Mouse (Mus musculus) frontal cortex, postnatal 14 days (tissue): Measurements from ENCODE around the gene S1pr4.

Source experiments
- DNase-seq, 2 experiments: peaks; one replicate each; pipeline ENCODE4 v3.0.0; 2022; ENCODE audit warnings: low spot score in 2 of 2

Gene S1pr4

DNA sequence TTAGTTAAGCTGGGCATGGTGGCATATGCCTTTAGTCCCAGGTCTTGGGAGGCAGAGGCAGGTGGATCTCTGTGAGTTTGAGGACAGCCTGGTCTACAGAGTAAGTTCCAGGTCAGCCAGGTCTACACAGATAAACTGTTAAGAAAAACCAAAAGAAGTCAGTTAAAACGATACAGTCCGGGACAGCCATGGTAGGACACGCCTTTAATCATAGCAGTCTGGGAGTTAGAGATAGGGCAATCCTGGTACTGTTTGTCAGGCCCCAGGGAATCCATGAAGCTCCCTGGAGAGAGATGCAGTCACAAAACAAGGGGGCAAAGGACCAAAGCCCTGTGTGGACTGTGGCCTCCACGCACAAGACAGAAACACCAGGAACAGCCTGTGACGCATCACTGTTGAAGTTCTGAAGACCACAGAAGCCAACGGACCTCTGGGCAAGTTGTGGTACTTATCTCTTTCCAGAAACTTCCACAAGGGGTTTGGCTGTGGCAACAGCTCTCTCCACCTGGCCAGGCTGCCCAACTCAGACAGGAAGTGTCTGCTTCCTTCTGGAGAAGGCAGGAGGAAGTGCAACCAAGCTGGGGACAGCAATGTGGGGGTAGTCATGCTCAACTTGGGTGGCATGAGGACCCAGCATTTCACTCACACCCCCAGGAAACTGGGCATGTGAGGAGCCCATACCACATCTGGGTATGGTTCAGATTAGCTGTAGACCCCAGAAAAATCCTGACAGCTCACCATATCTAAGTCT lies 19.5 kb upstream of the S1pr4 start:
- DNase-seq, result no peak

DNA sequence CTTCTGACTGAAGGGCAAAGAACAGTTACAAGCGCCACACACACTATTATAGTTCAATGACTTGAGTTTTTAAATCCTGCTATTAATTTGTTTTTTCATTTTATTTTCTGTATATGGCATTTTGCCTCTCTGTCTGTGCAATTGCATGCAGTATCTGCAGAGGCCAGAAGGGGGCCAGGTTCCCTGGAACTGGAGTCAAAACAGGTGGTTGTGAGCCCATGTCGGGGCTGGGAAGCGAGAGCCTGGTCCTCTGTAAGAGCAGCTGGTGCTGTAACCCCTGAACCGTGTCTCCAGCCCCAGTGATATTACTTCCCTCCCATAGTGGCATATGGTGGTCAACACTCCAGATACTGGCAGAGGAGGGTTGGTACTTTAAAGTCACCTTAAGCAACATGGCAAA lies 18.6 kb upstream of the S1pr4 start:
- peak in 1 of 2 experiments; percentile 55 for DNase-seq

DNA sequence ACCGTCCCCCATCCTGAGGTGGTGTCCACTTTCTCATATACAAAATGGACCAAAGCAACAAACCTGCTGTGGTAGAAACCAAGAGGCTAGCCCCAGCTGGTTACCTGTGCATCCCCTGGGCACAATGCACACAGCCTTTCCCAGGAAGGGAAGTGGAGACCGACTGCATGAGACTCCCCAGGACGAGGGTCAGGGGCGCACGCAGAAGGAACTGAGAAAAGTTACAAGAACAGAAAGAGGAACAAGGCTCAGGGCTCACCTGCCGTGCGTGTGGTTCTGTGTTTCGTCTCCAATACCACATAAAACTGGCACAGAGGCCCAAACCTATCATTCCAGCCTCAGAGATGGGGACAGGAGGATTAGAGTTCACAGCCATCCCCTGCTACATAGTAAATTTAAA lies 17.3 kb upstream of the S1pr4 start:
- DNase-seq, result no peak

DNA sequence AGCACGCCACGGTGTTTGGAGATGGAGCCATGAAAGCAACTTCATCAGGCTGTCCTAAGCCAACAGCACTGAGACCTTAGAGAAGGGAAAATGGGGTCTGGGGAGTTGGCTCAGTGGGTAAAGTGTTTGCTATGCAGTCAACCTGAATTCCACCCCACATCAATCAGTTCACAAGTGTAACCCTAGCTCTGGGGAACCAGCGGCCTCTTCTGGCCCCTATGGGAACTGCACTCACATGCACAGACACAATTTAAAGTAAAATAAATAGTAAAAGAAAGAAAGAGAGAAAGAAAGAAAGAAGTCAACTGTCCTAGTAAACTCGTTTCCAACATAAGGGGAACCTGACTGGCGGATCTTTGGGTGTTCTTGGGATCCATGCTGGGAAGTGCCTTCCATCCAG lies 13.9 kb upstream of the S1pr4 start:
- DNase-seq, result no peak

DNA sequence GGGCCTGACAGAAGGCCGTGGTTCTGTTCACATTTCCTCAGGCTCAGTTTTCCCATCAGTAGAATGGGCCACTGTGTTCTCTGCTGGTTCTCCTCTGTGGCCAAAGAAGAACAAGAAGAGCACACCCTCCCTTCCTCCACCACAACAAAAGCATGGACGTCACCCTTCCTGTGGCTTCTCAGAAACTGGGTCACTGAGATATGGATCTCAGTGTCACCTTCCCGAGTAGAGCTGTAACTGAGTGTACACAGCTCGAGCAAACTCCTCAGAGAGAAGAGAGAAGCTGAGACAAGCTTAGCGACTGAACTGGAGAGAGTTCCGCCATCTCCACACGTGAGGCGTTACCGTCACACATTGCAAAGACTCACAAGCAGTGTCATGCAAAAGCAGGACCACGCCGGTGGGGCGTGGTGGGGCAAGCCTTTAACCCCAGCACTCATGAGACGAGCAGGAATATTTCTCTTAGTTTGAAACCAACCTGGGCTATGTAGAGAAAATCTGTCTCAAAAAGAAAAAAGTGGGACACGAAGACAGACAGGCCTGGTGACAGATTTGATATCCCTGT lies 10.4 kb upstream of the S1pr4 start:
- DNase-seq, result no peak

DNA sequence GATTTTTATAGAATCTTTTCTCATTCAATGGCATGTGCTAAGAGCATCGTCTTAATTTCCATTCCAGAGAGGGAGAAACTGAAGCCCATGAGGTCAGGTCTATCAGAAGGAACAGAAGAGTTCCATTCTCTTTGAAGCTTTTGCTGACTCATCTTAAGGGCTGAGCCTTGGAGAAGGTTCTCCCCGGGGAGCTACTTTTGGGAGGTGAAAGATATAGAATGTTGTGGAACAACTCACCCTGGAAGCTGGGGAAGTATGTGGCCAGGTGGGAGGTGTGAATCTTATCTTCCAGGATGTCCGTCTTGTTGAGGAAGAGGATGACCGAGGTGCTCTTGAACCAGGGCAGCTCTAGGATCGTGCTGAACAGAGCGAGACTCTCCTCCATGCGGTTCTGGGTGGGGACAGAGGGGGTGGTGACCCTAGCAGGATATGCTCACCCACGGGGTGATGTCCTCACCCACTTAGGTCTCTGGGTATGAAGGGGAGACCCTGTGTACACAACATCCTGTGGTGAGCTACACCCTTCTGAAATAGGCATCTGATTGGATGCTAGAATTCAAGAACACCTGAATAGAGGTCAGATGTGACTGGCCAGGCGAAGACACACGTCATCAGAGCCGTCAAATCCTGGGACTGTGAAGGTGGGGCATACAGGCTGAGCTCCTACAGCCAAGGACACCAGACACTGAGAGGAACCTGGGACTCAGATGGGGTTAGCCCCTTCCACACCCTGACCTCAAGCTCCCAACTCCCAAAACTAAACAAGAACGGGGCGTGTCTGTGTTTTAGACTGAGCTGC lies 8.0 kb upstream of the S1pr4 start:
- DNase-seq, result no peak

DNA sequence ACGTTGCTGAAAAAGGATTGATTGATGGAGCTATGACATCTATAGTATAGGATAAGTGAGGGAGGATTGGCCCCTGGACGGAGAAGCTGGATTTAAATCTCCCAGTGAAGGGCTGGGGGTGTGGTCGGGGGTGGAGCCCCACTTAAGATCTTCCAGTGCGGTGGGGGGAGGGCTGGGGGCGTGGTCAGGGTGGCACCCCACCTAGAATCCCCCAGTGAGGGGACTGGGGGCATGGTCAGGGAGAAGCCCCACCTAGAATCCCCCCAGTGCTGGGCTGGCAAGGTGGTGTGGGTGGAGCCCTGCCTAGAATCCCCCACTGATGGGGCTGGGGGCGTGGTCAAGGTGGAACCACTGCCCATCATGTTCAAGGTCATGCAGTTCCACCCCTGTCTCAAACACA lies 7.2 kb upstream of the S1pr4 start:
- DNase-seq, result no peak

DNA sequence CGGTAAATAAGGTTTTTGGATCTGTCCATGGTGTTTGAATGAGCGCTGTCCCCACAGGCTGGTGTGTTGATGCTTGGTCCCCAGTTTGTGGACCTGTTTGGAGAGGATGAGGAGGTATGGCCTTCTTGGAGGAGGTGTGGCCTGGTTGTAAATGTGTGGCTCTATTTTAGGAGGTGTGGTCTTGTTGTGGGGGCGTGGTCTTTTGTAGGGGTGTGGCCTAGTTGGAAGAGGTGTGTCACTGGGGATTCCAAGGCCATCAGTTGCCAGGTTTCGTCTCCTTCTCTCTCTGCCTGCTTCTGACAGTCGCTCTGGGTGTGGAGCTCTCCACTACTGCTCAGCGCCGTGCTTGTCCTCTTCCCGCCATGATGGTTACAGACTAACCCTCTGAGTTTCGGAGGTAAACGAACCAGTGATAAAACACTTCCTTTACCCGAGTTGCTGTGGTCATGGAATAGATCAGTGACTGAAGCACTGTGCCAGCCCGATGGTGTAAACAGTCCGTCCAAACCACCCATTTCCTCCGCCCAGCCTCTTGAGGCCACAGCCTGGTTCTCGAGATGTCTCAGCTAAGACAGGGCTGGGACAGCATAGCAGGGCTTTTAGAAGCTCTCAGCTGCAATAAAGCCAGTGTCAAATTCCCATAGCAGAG lies 5.2 kb upstream of the S1pr4 start:
- no peak for DNase-seq

DNA sequence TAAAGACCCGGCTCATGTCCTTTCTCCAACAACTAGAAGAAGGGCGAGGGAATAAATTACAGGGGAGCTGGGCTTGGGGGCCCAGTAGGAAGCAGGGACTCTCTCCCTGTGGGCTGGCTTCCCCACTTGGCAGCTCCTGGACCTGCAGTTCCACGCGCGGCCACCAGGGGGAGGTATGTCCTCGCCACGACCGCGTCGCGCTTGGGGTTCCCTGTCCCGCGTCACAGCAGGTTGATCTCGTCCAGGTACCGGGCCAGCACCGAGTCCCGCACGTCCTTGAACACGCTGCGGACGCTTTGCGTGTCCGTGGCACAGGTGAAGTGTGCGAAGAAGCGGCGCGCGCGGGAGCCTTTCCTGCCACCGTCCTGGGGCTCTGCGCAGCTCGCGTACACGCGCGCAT lies 2.7 kb upstream of the S1pr4 start:
- DNase-seq, result peak in 1 of 2 experiments; percentile 91

DNA sequence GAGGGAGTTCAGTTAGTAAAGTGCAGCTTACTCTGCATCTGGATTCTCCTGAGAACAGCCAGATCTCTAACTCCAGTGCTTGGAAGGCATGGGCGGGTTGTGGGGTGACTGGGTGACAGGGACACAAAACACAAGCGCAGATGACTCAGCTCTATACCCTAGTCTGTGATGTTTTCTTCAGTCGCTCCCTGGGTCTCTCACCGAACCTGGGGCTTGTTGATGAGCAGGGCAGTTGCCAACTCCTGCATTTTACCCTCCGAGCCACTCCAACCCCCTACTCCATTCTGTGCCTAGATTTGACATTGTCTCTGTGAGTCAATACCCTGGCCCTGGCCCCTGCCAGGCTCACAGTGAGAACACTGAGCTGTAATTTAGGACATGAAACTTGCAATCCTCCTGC lies 1.9 kb upstream of the S1pr4 start:
- DNase-seq, result no peak

DNA sequence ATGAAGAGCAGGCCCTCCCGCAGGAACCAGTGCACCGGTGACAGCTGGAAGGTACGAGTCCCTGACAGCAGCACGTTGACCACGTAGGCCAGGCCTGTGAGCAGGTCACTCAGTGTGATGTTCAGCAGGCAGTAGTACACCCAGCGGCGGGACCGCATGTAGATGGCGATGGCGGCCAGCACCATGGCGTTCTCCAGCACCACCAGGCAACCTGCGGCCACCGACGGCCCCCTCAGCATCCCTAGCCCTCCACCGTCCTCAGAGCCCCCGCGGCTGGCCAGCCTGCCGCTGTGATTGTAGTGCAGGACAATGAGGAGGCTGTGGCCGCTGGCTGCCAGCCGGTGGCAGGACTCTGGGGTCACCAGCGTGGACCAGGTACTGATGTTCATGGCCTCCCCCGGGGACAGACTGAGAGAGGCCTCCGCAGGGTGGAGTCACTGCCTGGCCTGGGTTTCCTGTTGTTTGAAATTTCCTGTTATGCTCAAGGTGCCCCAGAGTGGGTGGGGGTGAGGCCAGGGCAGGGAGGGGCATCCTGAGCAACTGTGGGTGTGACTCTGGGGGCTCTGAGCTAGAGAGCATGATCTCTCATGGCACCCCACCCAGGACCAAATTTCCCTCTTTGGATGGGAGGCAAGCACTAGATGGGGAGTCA lies 556 bp downstream of the S1pr4 start:
- no peak for DNase-seq

DNA sequence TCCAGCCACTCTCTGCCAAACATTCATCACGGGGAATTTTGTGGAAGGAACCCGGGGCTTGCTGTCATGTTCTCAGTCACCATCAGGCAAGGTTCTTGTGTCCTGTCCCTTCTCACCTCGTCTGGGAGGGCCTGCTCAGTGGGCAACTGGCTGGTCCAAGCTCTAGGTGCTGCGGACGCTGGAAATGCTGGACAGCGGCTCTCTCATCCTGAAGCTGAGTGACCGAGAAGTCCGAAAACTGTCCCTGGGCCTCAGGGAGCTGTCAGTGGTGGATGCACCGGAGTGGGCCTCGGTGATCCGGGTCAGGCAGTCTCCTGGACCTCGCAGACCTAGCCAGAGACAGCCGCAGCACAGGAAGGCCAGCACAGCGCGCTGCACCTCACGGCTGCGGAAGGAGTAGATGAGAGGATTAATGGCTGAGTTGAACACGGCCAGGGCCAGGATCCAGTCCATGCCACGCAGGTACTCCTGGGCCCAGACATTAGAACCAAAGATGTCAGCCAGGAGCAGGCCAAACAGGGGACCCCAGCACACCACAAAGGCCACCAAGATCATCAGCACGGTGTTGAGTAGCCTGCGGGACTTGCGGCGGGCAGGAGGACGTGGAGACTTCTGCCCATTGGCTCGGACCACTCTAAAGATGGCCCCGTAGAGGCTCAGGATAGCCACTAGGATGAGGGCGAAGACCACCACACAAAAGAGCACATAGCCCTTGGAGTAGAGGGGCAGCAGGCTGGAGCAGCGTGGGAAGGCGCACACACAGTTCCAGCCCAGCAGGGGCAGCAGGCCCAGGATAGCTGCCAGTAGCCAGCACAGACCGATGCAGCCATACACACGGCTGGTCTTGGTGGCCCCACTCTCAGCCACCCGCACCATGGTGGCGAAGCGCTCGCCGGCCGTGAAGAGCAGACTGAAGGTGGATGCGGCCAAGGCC lies 1.3 kb downstream of the S1pr4 start:
- DNase-seq, result no peak

DNA sequence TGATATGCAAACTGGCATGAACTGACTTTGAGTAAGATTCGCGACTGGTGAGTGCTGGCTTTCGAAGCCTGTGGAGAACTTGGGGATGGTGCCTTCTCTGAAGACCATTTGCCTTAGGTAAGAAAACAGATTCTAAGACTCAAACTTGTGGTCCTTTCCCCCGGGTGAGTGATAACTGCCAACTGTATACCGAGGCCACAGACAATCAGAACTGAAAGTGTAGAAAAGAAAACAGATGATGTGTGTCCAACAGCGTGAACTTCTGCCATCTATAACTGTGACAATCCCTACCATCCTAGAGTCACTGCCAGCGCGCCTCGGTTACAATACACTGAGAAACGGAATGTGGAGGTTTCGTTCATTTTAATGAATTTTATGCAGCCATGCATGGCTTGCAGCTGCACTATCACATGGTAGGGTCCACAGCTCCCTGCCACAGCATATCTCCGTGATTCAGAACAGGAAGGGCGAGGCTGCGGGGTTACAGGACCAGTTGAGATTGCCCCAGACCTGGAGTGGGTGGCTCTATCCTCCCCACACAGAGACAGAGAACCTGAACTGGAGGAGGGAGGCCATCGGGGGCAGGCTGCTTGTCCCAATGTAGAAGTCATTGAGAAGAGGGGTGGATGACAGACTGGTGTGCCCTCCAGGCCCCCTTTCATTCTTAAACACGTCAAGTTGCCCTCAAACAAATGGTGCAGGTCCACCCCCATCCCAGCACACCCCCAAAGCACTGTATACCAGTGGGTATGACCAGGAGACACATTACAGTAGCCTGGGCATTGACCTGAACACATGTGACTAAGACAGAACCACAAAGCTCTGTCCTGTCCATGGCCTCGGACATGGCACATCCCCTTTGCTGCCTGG lies 2.3 kb downstream of the S1pr4 start:
- DNase-seq, result no peak

DNA sequence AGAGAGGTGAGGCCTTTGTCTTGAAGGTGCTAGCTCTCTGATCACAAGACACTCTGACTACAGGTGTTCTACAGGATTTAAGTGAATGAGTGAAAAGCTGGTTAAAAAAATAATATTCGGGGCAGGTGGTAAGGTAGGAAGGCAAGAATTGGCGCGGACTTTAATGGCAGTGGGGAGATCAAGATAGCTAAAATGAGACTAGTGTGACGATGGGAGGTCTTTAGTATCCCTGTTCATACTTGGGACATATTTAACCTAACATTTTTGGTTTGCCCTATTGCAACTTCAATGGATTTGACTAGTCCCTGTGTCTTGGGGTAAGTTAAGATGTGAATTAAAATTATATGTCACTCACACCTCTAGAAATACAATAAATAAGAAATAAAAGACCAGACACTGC lies 3.0 kb downstream of the S1pr4 start:
- no peak for DNase-seq

DNA sequence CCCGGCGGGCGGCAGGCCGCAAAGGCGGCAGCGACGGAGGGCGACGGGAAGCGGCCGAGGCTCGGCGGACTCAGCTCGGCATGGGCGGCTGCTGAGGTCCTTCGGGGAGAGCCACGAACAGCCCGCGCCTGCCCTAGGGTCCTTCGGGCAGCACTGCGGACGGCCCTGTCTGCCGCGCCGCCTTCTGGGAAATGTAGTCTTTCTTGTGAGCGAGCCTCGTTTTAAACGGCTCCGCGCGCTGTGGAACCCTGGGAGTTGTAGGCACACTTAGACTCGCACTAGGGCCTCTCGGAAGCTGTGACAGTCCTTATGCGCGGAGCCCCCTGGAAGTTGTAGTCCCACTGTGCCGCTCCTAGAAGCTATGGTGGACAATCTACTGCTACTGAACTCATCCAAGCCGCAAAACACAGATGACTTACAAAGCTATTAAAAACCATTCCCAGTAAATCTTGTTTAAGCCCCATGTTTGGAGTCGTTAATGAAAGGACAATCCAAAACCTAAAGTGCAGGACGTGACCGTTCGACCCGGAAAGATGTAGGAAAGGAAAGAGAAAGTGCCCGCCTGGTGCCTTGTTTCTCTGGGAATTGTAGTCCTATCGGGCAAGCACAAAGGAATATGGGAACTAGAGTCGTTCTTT lies 3.5 kb downstream of the S1pr4 start, which contains the start of gene Ncln:
Ncln (minus strand) TSS at position 129 of the 638 bp plus-strand sequence.
- peak; percentile 96 to 98 for DNase-seq

DNA sequence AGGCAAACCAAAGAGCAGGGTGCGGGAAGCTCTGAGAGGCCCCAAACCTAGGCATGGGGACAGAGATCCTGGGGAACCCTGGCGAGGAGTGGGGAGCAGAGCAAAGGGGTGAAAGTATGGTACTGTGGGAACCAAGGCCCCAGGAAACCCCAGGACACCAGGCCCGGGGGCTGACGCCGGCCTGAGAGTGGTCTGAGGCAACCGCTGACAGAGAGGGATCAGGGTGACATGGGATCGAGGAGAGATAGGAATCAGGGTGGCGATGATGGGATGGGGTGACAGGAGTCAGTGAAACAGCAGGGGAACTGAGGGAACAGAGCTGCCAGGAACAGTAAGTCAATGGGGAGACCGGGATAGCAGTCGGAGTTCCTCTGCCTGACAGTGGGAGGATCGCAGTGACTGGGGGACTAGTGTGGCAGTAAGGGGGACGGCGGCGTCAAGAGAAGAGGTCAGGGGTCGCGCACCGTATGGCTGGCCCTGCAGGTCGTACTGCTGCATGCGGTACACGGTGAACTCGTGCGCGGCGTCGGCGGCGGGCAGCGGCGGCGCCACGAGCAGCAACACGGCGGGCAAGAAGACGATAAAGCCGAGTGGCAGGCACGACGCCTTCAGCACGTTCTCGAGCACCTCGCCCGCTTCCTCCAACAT lies 4.2 kb downstream of the S1pr4 start:
- DNase-seq, result no peak

DNA sequence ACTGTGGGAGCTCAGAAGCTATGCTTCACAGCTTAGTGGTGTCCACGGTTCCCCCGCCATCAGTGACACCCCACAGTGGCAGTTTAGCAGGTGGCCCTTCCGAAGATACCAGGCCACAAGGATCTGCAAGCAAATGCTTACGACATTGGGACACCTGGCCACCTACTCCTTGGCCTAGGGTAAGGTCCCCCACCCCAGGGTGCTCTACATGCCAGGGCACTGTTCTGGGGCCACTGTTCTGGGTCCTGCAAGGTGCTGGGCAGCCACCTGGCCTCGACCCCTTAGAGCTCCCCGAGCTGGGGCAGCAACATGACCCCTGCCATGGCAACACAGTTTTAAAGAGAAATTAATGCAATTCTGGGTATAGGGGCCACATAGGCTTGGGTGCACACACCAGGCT lies 4.8 kb downstream of the S1pr4 start:
- no peak for DNase-seq

DNA sequence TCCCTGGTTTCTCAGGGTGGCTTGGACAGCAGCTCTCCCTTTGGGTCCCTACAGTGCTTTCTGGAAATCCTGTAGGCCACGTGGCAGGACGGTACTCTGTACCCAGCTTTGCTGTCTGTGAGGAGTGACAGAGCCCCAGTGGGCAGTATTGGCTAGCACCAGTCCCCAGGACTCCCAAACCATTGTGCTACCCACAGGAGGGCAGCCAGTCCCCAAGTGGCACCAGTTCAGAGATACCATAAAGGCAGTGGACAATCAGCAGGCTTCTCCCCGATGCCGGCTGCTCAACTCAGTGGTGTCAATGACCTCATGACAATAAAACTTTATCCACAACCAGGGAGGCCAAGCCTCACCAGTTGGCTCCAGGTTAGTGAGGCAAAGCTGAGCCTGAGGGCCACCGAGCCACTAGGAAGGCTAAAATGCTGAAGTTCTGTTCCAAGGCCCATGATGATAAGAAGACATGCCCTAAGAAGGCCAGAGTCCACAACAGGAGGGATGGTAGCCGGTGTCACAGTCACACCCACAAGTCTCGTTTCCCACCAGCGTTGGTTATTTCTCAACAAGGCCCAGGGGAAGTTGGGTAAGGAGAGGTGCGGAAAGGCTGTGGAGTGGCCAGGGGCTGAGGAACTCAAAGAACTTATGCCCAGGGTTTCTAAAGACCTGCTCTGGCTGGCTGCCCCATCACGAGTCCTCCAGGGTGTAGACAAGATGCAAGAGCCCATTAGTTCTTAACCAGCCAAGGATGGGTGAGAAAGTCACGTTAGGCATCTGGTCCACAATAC lies 5.5 kb downstream of the S1pr4 start:
- DNase-seq, result no peak
